Mouse (Mus musculus): Measurements from ENCODE around the gene Stpg4.

Stpg4 gene

DNA sequence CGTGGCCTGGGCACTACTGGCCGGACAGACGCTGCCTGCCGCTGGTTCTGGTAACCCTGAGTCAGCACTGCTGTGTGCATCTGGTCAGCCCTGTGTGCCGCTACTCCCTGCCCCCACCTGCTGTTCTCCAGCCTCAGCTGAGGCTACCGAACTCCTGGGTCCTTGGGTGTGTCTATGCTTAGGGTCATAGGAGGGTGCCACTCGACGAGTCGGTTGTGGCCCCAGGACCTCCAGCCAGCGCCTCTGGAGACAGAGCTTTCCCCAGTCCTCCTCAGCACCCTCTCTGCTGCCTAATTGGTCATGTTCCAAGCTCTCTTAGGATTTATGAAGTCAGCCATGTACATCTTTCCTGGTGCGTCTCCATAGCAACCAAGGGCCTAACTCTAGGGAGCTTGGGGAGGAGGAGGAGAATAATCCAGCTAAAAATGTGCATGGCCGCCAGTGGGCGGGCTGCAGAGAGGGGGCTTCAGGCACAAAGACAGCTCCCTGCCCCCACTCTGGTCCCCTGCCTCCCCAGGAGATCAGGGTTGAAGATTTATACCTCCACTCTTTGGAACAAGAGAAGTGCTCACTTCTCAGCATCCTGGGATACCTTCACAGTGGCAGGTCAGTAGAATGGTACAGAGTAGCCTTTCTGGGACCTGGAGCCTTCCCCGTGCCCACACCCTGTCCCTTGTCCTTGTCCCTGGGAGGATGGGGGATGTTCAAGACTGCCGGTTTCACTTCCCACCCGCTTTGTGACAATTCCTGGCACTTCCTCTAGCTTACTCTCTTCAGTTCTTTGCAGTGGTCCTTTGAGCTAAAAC is 49.0 kb downstream of the Stpg4 start:
- Histone ChIP-seq H3K36me3 (ENCODE audit: control insufficient read depth, insufficient read depth, low read length, poor library complexity, severe bottlenecking) (peaks cover 2% of the 10 kb centered on the region), H3K27me3 (ENCODE audit: control insufficient read depth, insufficient read depth, low read length, poor library complexity, severe bottlenecking) (no peaks in the 10 kb centered on the region)
- DNase-seq (ENCODE audit: low read depth, low spot score) = peak; percentile 25

DNA sequence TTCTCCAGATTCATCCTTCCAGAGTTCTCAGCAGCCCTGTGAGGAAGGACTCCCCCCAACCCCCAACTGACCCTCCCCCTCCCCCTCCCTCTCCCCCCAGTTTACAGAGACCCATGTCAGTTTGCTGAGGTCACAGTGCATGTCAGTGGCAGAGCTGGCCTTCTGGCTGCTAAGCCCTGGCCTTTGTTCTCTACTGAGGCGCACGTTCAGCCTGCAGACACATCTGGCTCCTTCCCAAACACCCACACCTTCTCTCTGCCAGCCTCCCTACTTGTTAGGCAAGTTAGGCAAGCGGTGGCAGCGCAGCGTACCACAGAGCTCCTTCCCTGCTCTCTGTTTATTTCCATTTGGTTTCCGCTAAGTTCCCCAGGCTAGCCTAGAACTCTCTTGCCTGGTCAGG is 50.0 kb downstream of the Stpg4 start:
- Histone ChIP-seq H3K27me3 (ENCODE audit: control insufficient read depth, insufficient read depth, low read length, poor library complexity, severe bottlenecking) (no peaks in the 10 kb centered on the region), H3K36me3 (ENCODE audit: control insufficient read depth, insufficient read depth, low read length, poor library complexity, severe bottlenecking) (peaks cover 5% of the 10 kb centered on the region)
- no peak for DNase-seq (ENCODE audit: low read depth, low spot score)

DNA sequence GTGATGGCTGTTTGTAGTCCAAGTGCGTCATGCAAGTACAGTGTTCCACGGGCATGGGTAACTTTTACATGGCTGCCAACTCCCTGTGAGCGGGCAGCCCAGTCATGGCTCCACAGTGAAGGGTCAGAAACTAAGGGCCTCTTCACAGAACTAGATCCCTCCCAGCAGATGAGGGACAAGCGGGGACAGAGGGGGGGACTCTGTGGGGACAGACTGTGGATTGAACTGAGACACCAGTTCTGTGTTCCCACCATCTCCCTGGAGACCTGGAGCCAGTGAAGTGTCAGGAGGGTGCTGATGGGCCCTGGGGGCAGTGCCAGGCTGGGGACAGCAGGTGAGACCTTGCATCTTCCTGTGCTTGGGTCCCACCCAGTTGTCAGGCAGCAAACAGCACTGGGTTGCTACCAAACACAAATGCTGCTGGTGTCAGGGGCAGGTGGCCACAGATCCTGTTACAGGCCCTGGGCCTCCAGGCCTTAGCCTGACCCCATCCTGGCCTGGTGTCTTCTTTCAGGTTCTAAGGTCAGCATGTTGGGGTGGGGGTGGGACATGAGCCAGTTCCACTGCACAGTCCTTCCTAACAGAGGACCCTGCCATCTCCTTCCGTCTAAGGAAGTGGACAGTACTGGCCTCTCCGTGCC is 50.6 kb downstream of the Stpg4 start:
- Histone ChIP-seq H3K36me3 (ENCODE audit: control insufficient read depth, insufficient read depth, low read length, poor library complexity, severe bottlenecking) (peaks cover 5% of the 10 kb centered on the region), H3K27me3 (ENCODE audit: control insufficient read depth, insufficient read depth, low read length, poor library complexity, severe bottlenecking) (no peaks in the 10 kb centered on the region)
- DNase-seq (ENCODE audit: low read depth, low spot score) = peak; percentile 30

DNA sequence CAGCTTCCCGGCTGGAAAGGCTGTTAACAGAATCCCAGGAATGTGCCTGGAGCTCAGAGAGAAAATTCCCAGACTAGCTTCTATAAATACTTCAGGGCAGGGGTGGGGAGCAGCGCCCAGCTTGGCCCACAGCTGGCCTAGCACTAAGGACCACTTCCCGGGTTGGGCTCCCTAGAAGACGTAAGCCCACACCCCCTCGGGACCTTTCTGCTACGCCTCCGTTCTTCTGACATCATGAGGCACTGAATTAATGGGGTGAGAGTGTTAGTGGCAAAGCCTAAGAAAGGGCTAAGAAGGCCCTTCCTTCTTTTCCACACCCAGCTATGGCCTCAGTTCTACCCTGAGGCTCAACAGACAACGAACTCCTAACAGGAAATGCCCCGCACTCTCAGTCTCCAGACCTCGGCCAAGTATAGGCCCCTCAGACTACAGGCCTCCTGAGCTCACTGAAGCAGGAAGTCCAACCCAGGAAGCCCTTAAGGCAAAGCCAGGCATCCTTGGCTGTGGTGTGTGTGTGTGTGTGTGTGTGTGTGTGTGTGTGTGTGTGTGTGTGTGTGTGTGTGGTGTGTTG is 51.5 kb downstream of the Stpg4 start:
- Histone ChIP-seq H3K27me3 (ENCODE audit: control insufficient read depth, insufficient read depth, low read length, poor library complexity, severe bottlenecking) (no peaks in the 10 kb centered on the region), H3K36me3 (ENCODE audit: control insufficient read depth, insufficient read depth, low read length, poor library complexity, severe bottlenecking) (peaks cover 5% of the 10 kb centered on the region)
- peak; percentile 73 for DNase-seq (ENCODE audit: low read depth, low spot score)

DNA sequence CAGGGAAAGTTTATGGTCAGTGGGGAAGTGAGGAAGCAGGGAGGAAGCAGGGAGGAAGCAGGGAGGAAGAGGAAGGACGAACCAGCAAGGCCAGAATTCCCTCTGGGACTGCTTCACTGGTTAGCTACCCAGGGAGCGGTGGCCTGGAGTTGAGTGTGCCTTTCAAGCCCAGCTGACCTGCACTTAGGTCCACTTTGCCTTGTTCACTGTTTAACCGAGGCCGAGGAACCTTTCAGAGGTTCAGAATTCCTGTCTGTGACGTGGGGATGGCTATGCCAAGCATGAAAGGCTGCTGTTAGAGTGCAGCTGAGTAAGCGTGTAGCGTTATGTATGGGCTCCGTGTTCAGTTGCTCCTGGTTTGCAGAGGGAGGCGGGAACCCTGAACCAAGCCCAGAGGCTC is 54.2 kb downstream of the Stpg4 start:
- Histone ChIP-seq H3K27me3 (ENCODE audit: control insufficient read depth, insufficient read depth, low read length, poor library complexity, severe bottlenecking) (no peaks in the 10 kb centered on the region), H3K36me3 (ENCODE audit: control insufficient read depth, insufficient read depth, low read length, poor library complexity, severe bottlenecking) (peaks cover 5% of the 10 kb centered on the region)
- no peak for DNase-seq (ENCODE audit: low read depth, low spot score)

DNA sequence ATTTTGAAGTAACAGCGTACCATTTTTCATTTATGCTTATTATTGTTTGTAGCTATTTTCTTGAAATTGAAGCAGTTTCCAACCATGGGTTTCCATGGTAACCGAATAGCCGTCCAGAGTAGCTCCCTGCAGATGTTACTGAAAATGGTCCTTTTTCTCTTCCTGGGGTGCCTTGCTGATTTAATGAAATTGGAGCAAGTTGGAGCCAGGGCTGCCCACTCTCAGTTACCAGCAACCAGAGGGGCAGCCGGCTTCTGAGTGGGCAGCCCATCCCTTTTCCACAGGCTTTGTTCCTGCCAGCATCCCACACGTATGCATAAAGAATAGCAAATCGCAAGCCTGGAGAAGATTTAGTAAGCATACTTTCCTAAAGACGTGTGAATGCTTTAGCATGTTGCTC is 55.4 kb downstream of the Stpg4 start:
- no peak for DNase-seq (ENCODE audit: low read depth, low spot score)
- H3K27me3 ChIP-seq (ENCODE audit: control insufficient read depth, insufficient read depth, low read length, poor library complexity, severe bottlenecking) = no peaks in the 10 kb centered on the region

DNA sequence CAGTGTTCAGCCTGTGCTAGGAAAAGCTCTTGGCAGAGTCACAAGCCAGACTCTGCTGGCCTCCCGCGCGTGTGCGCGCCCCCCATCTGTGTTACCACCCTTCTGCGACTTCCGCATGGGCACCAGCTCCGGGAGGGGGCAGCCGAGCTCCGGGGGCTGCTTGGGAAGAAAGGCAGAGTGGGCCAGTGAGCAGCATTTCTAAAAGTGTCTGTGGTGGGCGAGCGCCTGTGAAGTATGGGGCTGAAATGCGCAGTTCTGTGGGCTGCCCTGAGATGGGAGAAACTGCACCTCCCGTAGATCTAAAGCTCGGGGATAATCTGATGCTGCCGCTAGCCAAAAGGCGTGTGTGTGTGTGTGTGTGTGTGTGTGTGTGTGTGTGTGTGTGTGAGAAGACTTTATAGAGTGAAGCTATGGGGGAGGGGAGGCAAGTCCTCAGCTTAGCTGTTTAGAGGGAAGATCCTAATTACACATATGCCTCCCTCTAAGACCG is 58.2 kb downstream of the Stpg4 start:
- no peak for DNase-seq (ENCODE audit: low read depth, low spot score)
- Histone ChIP-seq H3K36me3 (ENCODE audit: control insufficient read depth, insufficient read depth, low read length, poor library complexity, severe bottlenecking) (peaks cover 3% of the 10 kb centered on the region; the same call in 1 of the 2 replicates), H3K27me3 (ENCODE audit: control insufficient read depth, insufficient read depth, low read length, poor library complexity, severe bottlenecking) (no peaks in the 10 kb centered on the region)

More for the DNA sequence above, 55.4 kb downstream of the Stpg4 start:
- peaks cover 3% of the 10 kb centered on the region; the same call in 1 of the 2 replicates for H3K36me3 ChIP-seq (ENCODE audit: control insufficient read depth, insufficient read depth, low read length, poor library complexity, severe bottlenecking)

DNA sequence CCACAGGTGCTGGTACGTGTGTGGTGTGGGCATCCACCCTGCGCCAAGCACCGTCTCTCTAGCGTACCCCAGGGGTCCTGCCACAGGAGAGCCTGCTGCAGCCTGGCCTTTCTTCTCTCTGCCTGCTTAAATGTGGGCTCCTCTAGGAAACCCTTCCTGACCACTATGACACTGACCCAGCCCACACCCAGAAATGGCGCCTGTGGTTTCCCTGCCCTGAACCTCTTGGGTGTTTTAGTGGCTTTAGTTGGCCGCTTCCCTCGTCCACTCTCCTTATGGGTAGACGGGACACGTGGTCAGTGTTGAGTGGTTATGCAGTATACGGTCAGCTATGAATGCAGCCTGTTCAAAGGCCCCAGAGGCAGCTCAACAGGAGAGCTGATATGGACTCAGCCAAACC is 59.1 kb downstream of the Stpg4 start:
- DNase-seq (ENCODE audit: low read depth, low spot score) = no peak
- peaks cover 5% of the 10 kb centered on the region; the same call in 1 of the 2 replicates for H3K36me3 ChIP-seq (ENCODE audit: control insufficient read depth, insufficient read depth, low read length, poor library complexity, severe bottlenecking)
- no peaks in the 10 kb centered on the region for H3K27me3 ChIP-seq (ENCODE audit: control insufficient read depth, insufficient read depth, low read length, poor library complexity, severe bottlenecking)

DNA sequence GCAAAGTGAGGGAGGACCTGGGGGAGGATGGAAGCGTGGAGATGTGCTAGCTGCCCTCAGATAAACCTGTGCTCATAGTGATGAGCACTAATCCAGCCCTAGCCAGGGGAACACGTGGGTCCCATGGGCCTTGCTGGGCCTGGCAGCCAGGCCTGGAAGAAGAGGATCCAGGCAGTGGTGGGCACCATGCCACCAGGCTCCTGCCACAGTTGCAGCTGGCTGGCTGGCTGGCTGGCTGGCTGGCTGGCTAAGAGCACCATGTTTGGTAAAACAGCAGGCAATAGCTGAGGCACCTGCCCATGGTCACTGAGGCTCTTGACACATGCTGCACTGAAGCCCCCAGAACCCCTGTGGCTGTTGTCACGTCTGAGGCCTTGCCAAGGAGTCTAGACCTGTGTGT is 59.9 kb downstream of the Stpg4 start:
- H3K27me3 ChIP-seq (ENCODE audit: control insufficient read depth, insufficient read depth, low read length, poor library complexity, severe bottlenecking) = no peaks in the 10 kb centered on the region
- no peak for DNase-seq (ENCODE audit: low read depth, low spot score)
- H3K36me3 ChIP-seq (ENCODE audit: control insufficient read depth, insufficient read depth, low read length, poor library complexity, severe bottlenecking) = peaks cover 4% of the 10 kb centered on the region; the same call in 1 of the 2 replicates

DNA sequence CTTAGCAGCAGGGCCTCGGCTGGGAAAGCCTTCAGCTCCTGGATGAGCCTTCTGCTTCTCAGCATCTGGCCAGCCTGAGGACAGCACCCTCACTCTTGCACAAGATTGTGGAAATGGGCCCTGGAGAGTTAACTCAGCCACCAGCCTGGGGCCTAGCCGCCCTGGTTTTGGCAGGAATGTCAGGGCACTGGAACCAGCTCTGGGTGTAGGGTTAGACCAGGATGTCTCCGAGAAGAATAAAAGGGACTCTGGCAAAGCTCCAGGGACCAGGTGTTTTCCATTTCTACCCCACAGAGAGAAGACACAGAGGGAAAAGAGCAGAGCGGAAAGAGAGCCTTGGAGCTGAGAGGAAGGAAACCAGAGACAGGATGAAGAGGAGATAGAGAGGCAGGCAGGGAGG is 60.3 kb downstream of the Stpg4 start:
- Histone ChIP-seq H3K27me3 (ENCODE audit: control insufficient read depth, insufficient read depth, low read length, poor library complexity, severe bottlenecking) (no peaks in the 10 kb centered on the region), H3K36me3 (ENCODE audit: control insufficient read depth, insufficient read depth, low read length, poor library complexity, severe bottlenecking) (peaks cover 6% of the 10 kb centered on the region)
- DNase-seq (ENCODE audit: low read depth, low spot score) = no peak

DNA sequence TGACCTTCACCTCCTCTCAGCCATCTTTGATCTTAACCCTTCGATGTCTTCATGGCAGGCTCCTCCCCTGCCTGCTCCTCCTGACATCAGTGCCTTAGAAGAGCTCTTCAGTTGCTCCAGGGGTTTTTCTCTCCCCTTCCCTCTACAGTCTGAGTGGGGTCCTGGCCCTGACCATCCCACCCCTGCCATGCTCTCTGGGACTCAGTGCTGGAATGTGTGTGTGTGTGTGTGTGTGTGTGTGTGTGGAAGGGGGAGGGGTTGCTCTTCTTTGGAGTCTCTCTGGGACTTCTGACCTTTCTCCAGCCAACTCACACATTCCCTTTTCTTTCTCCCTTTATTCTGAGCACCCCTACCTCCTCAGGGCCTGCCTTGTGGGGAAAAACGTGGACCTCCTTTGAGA is 61.0 kb downstream of the Stpg4 start:
- Histone ChIP-seq H3K36me3 (ENCODE audit: control insufficient read depth, insufficient read depth, low read length, poor library complexity, severe bottlenecking) (peaks cover 7% of the 10 kb centered on the region), H3K27me3 (ENCODE audit: control insufficient read depth, insufficient read depth, low read length, poor library complexity, severe bottlenecking) (no peaks in the 10 kb centered on the region)
- no peak for DNase-seq (ENCODE audit: low read depth, low spot score)

DNA sequence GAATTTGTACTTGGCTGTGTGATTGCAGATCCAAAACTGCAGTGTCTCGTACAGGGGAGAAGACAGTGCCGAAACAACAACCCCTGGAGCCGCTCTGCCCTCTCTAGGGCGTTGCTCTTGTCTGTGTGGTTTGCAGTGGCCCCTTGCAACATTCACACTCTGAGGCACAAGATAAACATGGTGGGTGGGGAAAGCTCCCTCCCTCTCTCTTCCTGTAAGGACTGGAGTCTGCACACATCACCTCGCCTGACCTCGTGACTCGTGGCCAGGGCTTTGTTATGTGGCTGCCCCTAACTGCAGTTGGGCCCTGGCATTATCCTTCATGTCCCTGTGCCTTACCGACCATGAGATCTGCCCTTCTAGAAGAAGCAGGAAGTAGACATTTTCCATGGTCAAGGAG is 62.3 kb downstream of the Stpg4 start:
- no peaks in the 10 kb centered on the region for H3K27me3 ChIP-seq (ENCODE audit: control insufficient read depth, insufficient read depth, low read length, poor library complexity, severe bottlenecking)
- peaks cover 9% of the 10 kb centered on the region for H3K36me3 ChIP-seq (ENCODE audit: control insufficient read depth, insufficient read depth, low read length, poor library complexity, severe bottlenecking)
- no peak for DNase-seq (ENCODE audit: low read depth, low spot score)

DNA sequence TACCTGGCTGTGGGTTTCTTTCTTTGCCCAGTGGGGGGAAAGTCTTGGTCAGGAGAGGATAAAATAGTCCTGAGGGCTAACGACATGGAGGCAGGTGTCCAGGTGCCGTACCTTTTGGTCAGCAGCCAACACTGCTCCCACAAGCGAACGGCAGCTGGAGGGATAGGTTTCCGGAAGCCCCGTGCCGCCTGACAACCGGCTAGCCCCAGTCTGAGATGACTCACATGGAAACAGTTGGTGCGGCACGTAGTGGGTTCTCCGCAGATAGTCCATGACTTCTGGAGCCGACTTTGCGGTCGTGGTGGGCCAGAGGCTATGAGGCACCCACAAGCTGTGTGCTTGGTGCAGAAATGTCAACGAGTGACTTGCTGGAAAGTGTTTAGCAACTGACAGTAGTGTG is 63.4 kb downstream of the Stpg4 start:
- Histone ChIP-seq H3K36me3 (ENCODE audit: control insufficient read depth, insufficient read depth, low read length, poor library complexity, severe bottlenecking) (peaks cover 9% of the 10 kb centered on the region), H3K27me3 (ENCODE audit: control insufficient read depth, insufficient read depth, low read length, poor library complexity, severe bottlenecking) (no peaks in the 10 kb centered on the region)
- DNase-seq (ENCODE audit: low read depth, low spot score) = no peak

DNA sequence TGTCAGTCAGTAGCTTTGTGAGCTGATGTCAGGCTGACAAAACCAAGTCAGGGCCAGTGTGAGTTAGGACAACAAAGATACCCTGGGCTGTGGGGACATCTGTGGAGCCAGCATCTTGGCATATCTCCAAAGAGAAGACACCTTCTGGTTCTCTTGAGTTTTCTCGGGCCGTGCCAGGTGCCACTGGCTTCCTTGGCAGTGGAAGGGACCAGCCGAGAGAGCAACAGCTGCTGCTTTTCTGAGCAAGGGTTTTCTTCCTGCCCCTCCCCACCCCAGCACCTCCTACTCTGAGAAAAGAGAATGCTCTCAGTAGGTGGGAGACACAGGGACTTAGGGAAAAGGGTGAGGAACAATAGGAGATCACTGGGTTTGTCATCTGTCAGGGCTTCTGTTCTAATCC is 66.4 kb downstream of the Stpg4 start:
- peaks cover 9% of the 10 kb centered on the region for H3K36me3 ChIP-seq (ENCODE audit: control insufficient read depth, insufficient read depth, low read length, poor library complexity, severe bottlenecking)
- no peaks in the 10 kb centered on the region for H3K27me3 ChIP-seq (ENCODE audit: control insufficient read depth, insufficient read depth, low read length, poor library complexity, severe bottlenecking)
- no peak for DNase-seq (ENCODE audit: low read depth, low spot score)

DNA sequence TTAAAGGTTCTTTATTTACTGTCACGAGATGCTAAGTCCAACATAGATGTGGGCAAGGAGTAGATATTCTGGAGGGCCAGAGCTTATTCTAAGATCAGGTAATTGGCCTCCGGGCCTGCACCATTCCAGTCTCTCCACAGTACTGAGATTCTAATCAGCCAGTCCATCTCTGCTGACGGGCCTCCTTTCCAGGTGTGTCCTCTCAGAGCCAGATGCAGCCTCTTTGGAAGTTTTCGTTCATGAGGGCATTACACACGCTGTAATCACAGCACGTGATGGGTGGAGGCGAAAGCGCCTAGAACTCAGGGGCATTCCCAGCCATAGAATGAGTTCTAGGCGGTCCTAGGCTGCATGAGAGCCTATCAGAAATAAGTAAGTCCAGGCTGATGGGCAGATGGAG is 70.0 kb downstream of the Stpg4 start:
- Histone ChIP-seq H3K27me3 (ENCODE audit: control insufficient read depth, insufficient read depth, low read length, poor library complexity, severe bottlenecking) (no peaks in the 10 kb centered on the region), H3K36me3 (ENCODE audit: control insufficient read depth, insufficient read depth, low read length, poor library complexity, severe bottlenecking) (peaks cover 6% of the 10 kb centered on the region)
- no peak for DNase-seq (ENCODE audit: low read depth, low spot score)
